11 mouse cellular contexts compared by ENCODE assay signal in genomic region chr10:28746426-28746825, GRCm38 (mm10).
"Had no signal": no experiment of that assay in that cellular context is flagged by ENCODE, and none has a peak within 500 bp of the region (broad histone marks: within the 10 kb centered on the region; RNA-seq: fewer than 3 reads in every experiment).

No protein-coding gene starts in this region.

- ATAC-seq: liver, postnatal 0 days; lung, postnatal 0 days; midbrain, embryonic 13.5 days; midbrain, embryonic 15.5 days had no signal

- DNase-seq: liver, postnatal 0 days; lung, adult 2 months; lung, postnatal 14 days; lung, postnatal 36 days; right cerebral cortex, postnatal 14 days; thymus, adult 2 months; thymus, postnatal 25 days; thymus, postnatal 4 days had no signal
